Mouse (Mus musculus) heart, embryonic 10.5 days (tissue): ENCODE measurements around the gene Rfc5. TPM values are rescaled to one million over a fixed set of nuclear protein-coding genes. Genes with fewer than 3 reads are reported as not detected.
A peak's percentile ranks its signal among the peaks of the same experiment; 100 is the strongest.
"Not testable (repeated sequence)": the region's sequence is repeated elsewhere in the genome, so short reads cannot be mapped to it uniquely, and the experiment has no call there.

Experiments
- DNase-seq: peaks from one replicate; pipeline ENCODE4 v3.0.0-alpha.2; 2017; ENCODE audit warnings: low spot score
- H3K27ac ChIP-seq: fragments of 300-500 bp; sonication (generic); 2 replicates; pipeline ENCODE4 v1.5.1; 2016; ENCODE audit warnings: mild to moderate bottlenecking
- H3K27me3 ChIP-seq: fragments of 300-500 bp; sonication (generic); 2 replicates; pipeline ENCODE4 v1.6.1; 2016; ENCODE audit warnings: mild to moderate bottlenecking; ENCODE audit not compliant: poor library complexity, insufficient read depth, severe bottlenecking
- H3K36me3 ChIP-seq: fragments of 300-500 bp; sonication (generic); 2 replicates; pipeline ENCODE4 v1.6.1; 2016; ENCODE audit warnings: mild to moderate bottlenecking, moderate library complexity
- H3K4me1 ChIP-seq: fragments of 300-500 bp; sonication (generic); 2 replicates; pipeline ENCODE4 v1.6.1; 2016; ENCODE audit warnings: mild to moderate bottlenecking
- H3K4me3 ChIP-seq: fragments of 300-500 bp; sonication (generic); 2 replicates; pipeline ENCODE4 v1.5.1; 2016; ENCODE audit warnings: mild to moderate bottlenecking, moderate library complexity
- H3K9me3 ChIP-seq: fragments of 300-500 bp; sonication (generic); 2 replicates; pipeline ENCODE4 v1.6.1; 2016; ENCODE audit warnings: mild to moderate bottlenecking, moderate library complexity
- WGBS: fragments of 180-500 bp; shearing (Covaris S2); methylation state at CpG from one replicate; pipeline ENCODE4 v1.1.7; 2016; 5-methylcytosine and 5-hydroxymethylcytosine counted together
- polyA plus RNA-seq: library from polyadenylated mRNA; unstranded; fragments of >200 nt; fragmentation: Nextera tagmentation; extraction: Ambion mirVana; gene quantifications from 2 replicates; pipeline ENCODE4 v1.2.1, GENCODE M21; 2016

Rfc5 gene
- polyA plus RNA-seq, 1 experiment from 2014 or later, result 105 TPM

GRCm38 (mm10) chr5:117356365-117357128 is 32.3 kb downstream of the Rfc5 start:
- peak; percentile 83 for DNase-seq
- Histone ChIP-seq H3K4me1 (peaks cover 48% of the 10 kb centered on the region), H3K27me3 (no peaks in the 10 kb centered on the region), H3K27ac (peak overlapping the region; percentile 96), H3K4me3 (peak overlapping the region; percentile 97), H3K36me3 (no peaks in the 10 kb centered on the region), H3K9me3 (no peaks in the 10 kb centered on the region)
- WGBS, result 0% methylated on average over 23 of the region's 24 CpGs

GRCm38 (mm10) chr5:117355648-117356303 is 33.1 kb downstream of the Rfc5 start:
- no peaks in the 10 kb centered on the region for H3K9me3 ChIP-seq
- peak overlapping the region; percentile 97 for H3K4me3 ChIP-seq
- no peaks in the 10 kb centered on the region for H3K27me3 ChIP-seq
- H3K4me1 ChIP-seq, result peaks cover 41% of the 10 kb centered on the region
- DNase-seq, result no peak
- no peaks in the 10 kb centered on the region for H3K36me3 ChIP-seq
- 41% methylated on average over 14 of the region's 14 CpGs for WGBS
- H3K27ac ChIP-seq, result peak overlapping the region; percentile 96

GRCm38 (mm10) chr5:117354121-117354520 is 34.7 kb downstream of the Rfc5 start:
- WGBS, result 68% methylated on average over 8 of the region's 8 CpGs

GRCm38 (mm10) chr5:117348279-117348678 is 40.6 kb downstream of the Rfc5 start:
- 0 out of 2 replicates have a peak, but pooled peaks cover 3% of the 10 kb centered on the region for H3K9me3 ChIP-seq
- no peak overlapping the region for H3K27ac ChIP-seq
- no peaks in the 10 kb centered on the region for H3K27me3 ChIP-seq
- peak overlapping the region; percentile 19; the same call in 1 of the 2 replicates for H3K4me3 ChIP-seq
- no peaks in the 10 kb centered on the region for H3K4me1 ChIP-seq
- DNase-seq, result peak; percentile 90
- H3K36me3 ChIP-seq, result peaks cover 21% of the 10 kb centered on the region
- WGBS, result 29% methylated on average over 19 of the region's 19 CpGs

More at GRCm38 (mm10) chr5:117354121-117354520, 34.7 kb downstream of the Rfc5 start:
- no peak for DNase-seq
- Histone ChIP-seq H3K27ac (no peak overlapping the region), H3K4me1 (peaks cover 25% of the 10 kb centered on the region), H3K27me3 (no peaks in the 10 kb centered on the region), H3K4me3 (no peak overlapping the region), H3K36me3 (peaks cover 5% of the 10 kb centered on the region; the same call in 1 of the 2 replicates), H3K9me3 (no peaks in the 10 kb centered on the region)

GRCm38 (mm10) chr5:117347838-117348237 is 41.0 kb downstream of the Rfc5 start:
- H3K4me1 ChIP-seq, result no peaks in the 10 kb centered on the region
- H3K9me3 ChIP-seq, result 0 out of 2 replicates have a peak, but pooled peaks cover 3% of the 10 kb centered on the region
- H3K4me3 ChIP-seq, result no peak overlapping the region
- no peak overlapping the region for H3K27ac ChIP-seq
- H3K36me3 ChIP-seq, result peaks cover 21% of the 10 kb centered on the region
- no peak for DNase-seq
- H3K27me3 ChIP-seq, result no peaks in the 10 kb centered on the region
- 93% methylated on average over 2 of the region's 2 CpGs for WGBS

GRCm38 (mm10) chr5:117347011-117347410 is 41.8 kb downstream of the Rfc5 start:
- Histone ChIP-seq H3K9me3 (0 out of 2 replicates have a peak, but pooled peaks cover 3% of the 10 kb centered on the region), H3K36me3 (peaks cover 21% of the 10 kb centered on the region), H3K4me1 (no peaks in the 10 kb centered on the region), H3K27ac (no peak overlapping the region), H3K27me3 (no peaks in the 10 kb centered on the region), H3K4me3 (no peak overlapping the region)
- 73% methylated on average over 5 of the region's 5 CpGs for WGBS
- no peak for DNase-seq

GRCm38 (mm10) chr5:117346281-117346680 is 42.6 kb downstream of the Rfc5 start:
- Histone ChIP-seq H3K27ac (no peak overlapping the region), H3K36me3 (peaks cover 21% of the 10 kb centered on the region), H3K9me3 (0 out of 2 replicates have a peak, but pooled peaks cover 3% of the 10 kb centered on the region), H3K4me1 (no peaks in the 10 kb centered on the region), H3K4me3 (no peak overlapping the region), H3K27me3 (no peaks in the 10 kb centered on the region)
- WGBS, result 61% methylated on average over 3 of the region's 3 CpGs
- no peak for DNase-seq

- DNase-seq, result no peak
- Histone ChIP-seq H3K27me3 (no peaks in the 10 kb centered on the region), H3K27ac (no peak overlapping the region), H3K4me1 (no peaks in the 10 kb centered on the region; the same call in 1 of the 2 replicates), H3K9me3 (0 out of 2 replicates have a peak, but pooled peaks cover 3% of the 10 kb centered on the region), H3K4me3 (no peak overlapping the region), H3K36me3 (peaks cover 21% of the 10 kb centered on the region)
- 74% methylated on average over 5 of the region's 5 CpGs for WGBS
These were observed 43.3 kb downstream of the Rfc5 start for GRCm38 (mm10) chr5:117345432-117345976.

GRCm38 (mm10) chr5:117344496-117344895 is 44.4 kb downstream of the Rfc5 start:
- not testable (repeated sequence) for H3K27ac ChIP-seq, DNase-seq, H3K9me3 ChIP-seq, H3K4me3 ChIP-seq, H3K4me1 ChIP-seq, H3K27me3 ChIP-seq
- WGBS, result 79% methylated on average over 5 of the region's 5 CpGs
- H3K36me3 ChIP-seq, result peaks cover 23% of the 10 kb centered on the region

GRCm38 (mm10) chr5:117341896-117342295 is 47.0 kb downstream of the Rfc5 start:
- Histone ChIP-seq H3K4me1 (no peaks in the 10 kb centered on the region; the same call in 1 of the 2 replicates), H3K27ac (no peak overlapping the region), H3K36me3 (peaks cover 22% of the 10 kb centered on the region), H3K9me3 (no peaks in the 10 kb centered on the region), H3K27me3 (no peaks in the 10 kb centered on the region), H3K4me3 (no peak overlapping the region)
- no peak for DNase-seq
- 72% methylated on average over 6 of the region's 6 CpGs for WGBS

GRCm38 (mm10) chr5:117340081-117340480 is 48.8 kb downstream of the Rfc5 start:
- no peak overlapping the region for H3K4me3 ChIP-seq
- H3K36me3 ChIP-seq, result peaks cover 34% of the 10 kb centered on the region
- H3K27ac ChIP-seq, result no peak overlapping the region
- no peak for DNase-seq
- H3K27me3 ChIP-seq, result no peaks in the 10 kb centered on the region
- WGBS, result 74% methylated on average over 6 of the region's 6 CpGs
- no peaks in the 10 kb centered on the region for H3K9me3 ChIP-seq
- H3K4me1 ChIP-seq, result no peaks in the 10 kb centered on the region; the same call in 1 of the 2 replicates

GRCm38 (mm10) chr5:117338503-117338902 is 50.3 kb downstream of the Rfc5 start:
- peaks cover 34% of the 10 kb centered on the region for H3K36me3 ChIP-seq
- H3K27me3 ChIP-seq, result no peaks in the 10 kb centered on the region
- DNase-seq, result no peak
- no peak overlapping the region for H3K27ac ChIP-seq
- no peaks in the 10 kb centered on the region; the same call in 1 of the 2 replicates for H3K4me1 ChIP-seq
- 73% methylated on average over 8 of the region's 8 CpGs for WGBS
- H3K9me3 ChIP-seq, result no peaks in the 10 kb centered on the region
- H3K4me3 ChIP-seq, result no peak overlapping the region

GRCm38 (mm10) chr5:117337999-117338398 is 50.8 kb downstream of the Rfc5 start:
- Histone ChIP-seq H3K4me1 (no peaks in the 10 kb centered on the region; the same call in 1 of the 2 replicates), H3K27ac (no peak overlapping the region), H3K4me3 (no peak overlapping the region), H3K27me3 (no peaks in the 10 kb centered on the region), H3K9me3 (no peaks in the 10 kb centered on the region), H3K36me3 (peaks cover 34% of the 10 kb centered on the region)
- 83% methylated on average over 10 of the region's 10 CpGs for WGBS
- no peak for DNase-seq
